Mouse (Mus musculus) left cerebral cortex, adult 18-20 months (tissue): Measurements from ENCODE around the gene Akap13. TPM values are rescaled to one million over a fixed set of nuclear protein-coding genes. Genes with fewer than 3 reads are reported as not detected.

Source experiments
- DNase-seq, 2 experiments: peaks; one replicate each; pipeline ENCODE4 v3.0.0; 2021 to 2022; ENCODE audit warnings: low spot score in 2 of 2, mixed read lengths in 1 of 2
- total RNA-seq, 2 experiments: library from RNA; stranded (reverse); gene quantifications; 2 replicates each; pipeline ENCODE4 v1.2.3; 2021

The Akap13 gene
- total RNA-seq, 2 experiments from 2014 or later = 22.2 to 23.5 TPM

DNA sequence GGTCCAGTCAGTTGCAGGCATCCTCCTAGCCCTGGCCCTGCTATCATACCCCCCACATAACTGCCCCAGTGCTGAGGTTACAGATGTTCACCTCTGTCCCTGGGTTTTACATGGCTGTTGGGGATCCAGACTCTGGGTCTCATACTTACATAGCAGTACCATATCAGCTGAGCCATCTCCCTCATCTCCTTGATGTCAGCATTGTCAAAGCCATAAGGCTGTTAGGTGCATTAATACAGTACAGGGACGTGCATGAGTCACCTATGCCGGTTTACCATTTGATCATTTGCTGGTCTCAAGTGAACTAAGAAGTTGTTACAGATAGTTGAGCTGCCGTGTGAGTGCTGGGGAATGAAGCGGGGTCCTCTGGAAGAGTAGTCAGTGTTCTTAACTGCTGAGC is 174.3 kb downstream of the Akap13 start:
- no peak for DNase-seq

DNA sequence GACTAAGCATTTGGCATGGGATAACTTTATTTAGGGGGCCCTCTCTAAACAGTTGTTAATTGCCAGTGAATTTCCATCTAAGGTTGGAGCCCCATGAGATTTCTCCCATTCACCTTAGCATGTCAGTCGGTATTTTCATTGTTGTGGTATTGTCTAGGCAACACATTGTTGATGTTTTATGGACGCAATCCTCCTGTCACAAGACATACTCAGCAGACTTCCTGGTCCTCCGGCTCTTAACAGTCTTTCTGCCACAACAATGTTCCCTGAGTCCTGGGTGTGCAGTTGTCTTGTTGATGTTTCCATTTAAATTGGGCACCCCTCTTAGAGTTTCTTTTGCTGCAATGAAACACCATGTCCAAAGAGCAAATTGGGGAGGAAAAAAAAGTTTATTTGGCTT is 177.6 kb downstream of the Akap13 start:
- no peak for DNase-seq

DNA sequence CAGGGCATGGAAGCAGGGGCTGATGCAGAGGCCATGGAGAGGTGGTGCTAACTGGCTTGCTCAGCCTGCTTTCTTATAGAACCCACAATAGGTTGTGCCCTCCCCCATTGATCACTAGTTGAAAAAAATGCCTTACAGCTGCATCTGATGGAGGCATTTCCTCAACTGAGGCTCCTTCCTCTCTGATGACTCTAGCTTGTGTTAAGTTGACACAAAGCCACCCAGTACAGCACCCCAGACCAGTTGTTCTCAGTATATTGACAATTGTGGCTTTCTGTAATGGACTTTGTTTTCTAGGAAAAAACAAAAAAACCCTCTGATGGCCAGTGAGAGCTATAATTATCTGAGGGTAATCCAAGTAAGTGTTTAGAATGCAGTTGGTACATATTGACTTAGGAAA is 178.1 kb downstream of the Akap13 start:
- no peak for DNase-seq

DNA sequence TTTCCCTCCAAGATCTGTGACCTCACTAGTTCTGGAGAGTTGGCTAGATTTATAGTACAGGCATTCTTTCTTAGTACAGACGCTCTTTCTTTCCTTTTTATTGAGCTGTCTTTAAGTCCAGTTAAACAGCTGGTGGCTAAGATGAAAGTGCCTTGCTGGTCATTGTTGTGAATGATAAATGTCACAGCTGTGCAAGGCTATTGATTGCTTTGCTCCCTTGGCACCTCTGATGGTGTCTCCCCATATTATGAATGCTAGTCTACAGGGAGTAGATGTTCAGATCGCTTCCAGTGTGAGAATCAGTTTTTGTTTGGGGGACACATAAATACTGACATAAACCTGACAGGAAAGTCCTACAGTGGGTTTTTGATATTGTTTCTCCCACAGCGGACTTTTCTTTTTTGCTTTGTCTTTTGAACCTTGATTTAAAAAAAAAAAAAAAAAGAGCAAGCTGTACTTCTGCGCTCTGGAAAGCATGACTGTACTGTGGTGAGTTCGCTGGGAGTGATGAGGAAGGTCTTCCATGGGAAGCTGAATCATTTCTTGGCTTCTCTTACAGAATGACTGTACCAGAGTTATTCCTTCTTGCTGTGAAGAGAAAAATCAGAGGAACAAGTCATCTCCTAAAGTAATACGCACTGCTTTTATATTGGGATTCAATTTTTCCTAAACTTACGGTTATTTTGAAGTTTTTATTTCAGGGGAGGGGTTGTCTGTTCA is 178.6 kb downstream of the Akap13 start:
- DNase-seq = no peak

DNA sequence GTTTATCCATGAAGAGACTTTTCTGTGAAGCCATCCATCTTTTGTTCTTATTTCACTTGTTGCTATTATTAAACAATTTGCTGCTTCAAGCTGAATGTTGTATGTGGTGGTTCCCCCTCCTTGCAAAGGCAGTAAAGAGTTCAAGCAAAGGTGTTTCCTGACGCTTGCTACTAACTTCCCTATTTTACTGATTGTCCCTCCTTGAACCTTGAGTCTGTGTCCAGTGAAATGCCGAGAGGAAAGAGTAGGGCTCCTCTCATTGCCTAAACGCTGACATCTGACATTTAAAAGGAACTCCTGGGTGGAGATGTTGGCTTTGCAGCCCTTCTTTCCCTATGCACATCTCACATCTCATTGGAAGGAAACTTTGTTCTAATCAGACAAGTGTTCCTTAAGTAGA is 183.4 kb downstream of the Akap13 start:
- no peak for DNase-seq

DNA sequence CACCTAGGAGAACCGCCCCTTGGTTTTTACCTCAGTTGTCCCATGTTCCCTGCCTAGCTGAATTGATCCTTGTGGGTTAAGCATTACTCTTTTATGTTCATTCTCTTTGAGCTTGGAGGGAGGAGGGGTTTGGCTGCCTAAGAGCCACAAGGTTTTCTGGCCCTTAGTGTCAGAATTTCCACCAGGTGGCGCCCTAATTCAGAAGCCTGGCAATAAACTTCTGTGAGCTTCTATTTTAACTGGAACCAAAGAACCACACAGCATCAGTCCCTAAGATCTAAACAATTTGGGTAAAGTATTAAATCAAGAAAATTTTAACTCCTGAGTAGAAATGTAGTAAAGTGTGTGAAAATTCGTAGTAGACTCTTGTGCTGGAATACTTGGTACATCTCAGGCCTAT is 184.2 kb downstream of the Akap13 start:
- peak; percentile 70 to 73 for DNase-seq

DNA sequence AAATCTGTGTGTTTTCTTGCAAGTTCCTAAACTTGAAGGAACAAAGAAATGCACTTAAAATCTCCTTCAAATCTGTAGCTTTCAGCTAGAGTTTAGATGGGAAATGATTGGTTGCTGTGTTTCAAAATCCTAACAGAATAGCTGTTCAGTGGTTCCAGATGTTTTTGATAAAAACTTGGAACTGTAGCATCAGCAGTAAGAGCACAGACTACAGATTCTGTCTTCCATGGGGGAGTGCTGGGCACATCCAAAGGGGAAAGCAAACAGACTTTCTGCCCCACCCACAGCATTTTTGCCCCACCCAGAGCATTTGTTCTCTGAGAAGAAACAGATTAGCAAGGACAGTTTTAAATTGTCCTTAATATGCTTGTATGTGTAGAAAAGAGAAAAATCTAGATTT is 184.7 kb downstream of the Akap13 start:
- no peak for DNase-seq

DNA sequence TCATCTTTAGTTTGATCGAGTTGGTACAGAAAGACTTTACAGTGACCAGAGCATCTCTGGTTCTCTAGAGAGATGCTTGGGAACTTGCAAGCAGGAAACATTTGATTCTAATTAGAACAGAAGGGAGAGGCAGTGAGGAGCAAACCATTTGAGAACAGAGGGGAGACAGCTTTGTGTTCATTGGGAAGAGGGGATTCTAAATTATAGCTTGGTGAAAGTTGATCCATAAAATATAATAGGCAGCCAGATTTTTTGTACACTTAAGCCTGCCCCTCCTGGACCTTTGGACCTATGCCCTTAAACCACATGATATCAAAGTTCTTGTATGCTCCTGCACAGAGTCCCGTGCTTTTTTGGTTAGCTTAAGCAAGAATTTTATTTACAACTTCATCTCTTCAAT is 185.3 kb downstream of the Akap13 start:
- DNase-seq = no peak

DNA sequence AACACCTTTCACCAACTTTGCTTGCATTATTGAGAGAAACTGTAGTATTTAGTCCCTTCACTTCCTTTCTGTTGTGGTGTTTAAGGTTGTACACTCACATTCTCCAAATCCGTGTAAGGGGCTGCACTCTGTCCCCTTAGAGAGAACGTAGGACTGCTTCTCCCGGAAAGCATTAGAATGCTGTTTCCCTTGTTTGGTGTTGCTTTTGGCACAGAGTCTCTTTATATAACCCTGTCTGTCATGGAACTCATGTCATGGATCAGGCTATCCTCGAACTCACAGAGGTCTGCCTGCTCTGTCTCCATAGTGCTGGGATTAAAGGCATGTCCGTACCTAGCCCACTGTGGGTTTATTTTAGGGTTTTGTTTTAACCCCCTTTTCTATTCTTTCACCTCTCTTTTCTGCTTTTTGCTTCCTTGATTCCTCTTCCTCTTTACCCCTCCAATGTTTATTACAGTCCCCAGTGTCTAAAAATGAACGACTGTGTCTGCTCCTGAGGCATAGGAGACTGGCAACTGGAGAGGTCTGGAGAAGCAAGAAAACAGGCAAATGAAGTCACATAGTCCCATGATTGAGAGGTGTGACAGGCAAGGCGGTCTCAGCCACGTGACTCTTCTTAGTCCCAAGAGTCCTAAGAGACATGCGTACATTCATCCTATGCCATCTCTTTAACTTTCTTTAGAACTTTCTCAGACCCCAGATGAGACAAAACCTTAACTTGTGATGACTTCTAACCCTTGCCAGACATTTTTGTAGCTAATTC is 186.3 kb downstream of the Akap13 start:
- DNase-seq = no peak

DNA sequence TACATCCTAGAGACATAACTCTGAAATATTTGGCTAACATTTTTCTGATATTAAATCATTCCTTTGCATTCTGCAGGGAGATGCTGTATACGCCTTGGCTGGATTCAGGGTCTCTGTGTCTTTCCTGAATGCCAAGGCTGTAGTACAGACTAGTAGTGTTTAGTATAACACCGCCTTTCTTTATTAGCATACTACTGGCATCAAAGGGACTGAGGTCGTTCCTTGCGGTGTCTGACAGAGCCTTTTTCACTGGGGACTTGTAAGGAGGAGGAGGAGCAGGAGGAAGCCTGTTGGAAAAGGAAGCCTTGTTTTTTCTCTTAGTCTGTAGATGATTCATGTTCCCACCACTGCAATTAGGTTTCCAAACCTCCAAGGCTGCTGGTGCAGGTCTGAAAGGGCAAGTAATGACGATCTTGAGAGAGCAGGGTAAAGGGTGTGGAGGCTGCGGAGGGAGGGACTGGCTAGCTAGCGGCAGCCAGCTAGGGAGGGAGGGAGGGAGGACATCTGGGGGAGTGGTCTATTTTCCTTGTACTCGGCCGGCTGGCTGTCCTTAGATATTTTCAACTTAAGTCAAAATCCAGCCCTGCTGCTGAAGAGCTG is 186.9 kb downstream of the Akap13 start:
- peak in 1 of 2 experiments; percentile 14 for DNase-seq

DNA sequence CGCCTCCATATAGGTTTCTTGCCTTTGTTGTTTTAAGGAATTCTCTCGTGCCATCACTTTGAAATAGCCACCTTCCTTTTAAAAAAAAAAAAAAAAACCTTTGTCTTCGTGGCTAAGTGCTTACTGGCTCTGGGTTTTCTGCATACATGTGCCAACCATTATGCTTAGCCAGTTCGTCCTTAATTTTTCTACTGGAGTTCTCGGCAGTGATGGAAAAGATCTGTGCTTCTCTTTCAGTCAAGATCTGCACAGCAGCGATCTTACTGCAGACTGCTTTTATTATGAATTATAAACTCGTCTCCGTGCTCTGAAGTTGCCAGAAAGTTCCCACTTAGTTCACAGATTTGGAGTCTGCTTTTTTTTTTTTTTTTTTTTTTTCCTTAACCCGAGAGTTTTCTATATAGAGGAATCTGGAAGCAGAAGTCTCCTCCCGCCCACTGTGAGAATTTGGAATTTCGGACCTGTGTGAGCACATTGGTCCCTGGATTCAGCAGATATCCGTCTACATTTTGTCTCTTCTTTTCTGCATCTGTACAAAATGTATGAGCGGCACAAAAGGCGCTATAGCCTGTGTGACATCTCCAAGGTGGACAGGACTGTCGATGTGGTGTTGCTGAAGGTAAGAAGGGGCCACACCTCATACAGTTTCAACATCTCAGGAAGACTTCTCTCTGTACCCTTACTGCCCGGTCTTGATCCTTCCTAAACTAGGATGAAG is 187.7 kb downstream of the Akap13 start:
- no peak for DNase-seq

DNA sequence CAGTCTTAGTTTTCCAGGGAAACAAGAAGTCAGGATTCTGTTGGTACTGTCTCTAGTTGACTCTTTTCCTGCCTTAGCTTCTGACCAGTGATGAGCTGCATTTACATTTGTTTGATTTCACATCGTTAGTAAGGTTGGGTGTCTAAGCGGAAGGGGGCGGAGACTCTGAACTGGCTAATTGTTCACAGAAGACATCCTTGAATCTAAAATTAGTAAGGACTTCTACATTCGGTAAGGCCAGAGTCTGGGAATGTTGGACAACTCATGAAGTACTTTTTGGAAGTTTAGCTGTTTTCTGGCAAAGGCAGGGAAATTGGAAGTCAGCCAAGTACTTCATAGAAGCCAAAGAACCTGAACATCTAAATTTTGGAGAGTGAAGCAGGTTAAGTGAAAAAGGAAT is 188.7 kb downstream of the Akap13 start:
- DNase-seq = no peak

DNA sequence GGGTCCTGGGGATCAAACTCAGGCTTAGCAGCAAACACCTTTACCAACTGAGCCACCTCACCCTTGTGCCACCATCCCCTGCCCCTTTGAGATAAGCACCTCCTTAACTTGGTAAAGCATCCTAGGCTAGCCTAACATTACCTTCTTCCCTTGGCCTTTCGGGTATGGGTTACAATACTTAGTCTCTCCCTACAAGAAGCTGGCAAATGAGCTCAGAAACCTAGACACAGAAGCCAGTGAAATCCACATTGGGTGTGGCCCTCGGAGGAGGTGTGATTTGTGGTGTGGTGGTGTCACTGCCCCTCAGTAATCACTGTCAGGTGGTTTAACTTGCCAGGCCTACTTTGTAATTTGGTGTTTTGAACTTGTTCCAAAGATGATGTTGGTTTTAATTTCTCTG is 189.3 kb downstream of the Akap13 start:
- DNase-seq = no peak

DNA sequence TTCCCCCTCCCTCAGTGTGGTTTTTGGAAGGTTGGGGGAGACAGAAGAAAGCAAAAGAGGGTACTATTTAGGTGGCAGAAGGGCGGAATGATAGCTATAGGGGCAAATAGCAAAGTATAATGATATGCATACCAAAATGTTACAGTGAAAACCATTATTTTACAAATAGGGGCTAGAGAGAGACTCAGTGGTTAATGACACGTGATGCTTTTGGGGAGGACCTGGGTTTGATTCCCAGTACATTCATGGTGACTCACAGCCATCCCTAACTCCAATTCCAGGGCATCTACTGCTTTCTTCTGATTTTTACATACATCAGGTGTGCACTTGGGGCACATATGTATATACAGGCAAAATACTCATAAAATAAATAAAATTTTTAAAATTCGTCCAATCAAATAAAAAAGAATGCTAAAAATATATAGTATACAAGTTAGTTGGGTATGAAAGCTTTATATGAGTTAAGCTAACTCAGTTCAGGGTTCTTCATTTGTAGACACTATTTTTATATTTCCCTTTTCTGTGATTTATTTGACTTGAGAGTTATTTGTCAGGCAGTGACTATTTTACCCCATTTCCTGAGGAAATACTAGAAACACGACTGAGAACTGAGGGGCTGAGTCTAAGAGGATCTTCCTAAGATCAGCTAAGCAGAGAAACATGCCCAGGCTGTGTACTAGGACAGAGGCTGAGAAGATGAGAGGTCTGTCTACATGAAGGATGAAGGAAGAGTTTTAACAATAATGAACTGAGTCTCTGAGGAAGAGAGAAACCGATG is 190.0 kb downstream of the Akap13 start:
- DNase-seq = no peak

DNA sequence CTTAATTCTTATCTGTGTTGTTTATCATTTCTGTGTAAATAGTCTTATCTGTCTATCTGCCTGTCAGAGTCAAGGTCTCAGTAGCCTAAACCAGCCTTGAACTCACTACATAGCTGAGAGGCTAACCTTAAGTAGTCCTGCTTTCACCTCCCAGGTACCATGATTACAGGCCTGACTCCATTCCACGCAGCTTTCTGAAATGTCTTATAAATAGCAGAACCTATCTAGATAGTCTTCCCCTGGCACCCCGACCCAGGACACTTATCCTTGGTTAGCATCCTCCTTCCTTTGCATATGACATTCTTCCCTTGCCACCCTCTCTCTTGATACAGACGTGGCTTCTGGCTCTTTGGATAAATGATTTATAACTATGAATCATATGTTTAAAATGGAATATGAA is 192.7 kb downstream of the Akap13 start:
- no peak for DNase-seq

DNA sequence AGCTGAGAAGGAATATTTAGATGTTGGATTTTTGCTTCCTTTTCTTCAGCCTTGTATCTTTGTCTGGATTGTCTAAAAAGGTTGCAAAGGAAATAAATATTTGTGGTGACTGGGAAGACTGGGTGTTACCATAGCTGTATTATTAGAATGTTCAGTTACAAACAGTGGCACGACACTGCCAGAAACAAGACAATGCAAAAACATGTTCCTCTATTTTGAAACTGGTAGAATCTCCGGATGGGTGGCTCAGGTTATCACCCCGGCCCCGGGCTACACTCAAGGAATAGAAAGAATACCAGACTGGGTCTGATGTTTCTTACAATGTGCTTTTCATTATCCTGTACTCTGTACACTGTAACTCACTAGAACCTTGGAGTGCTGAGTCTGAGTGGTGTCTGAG is 193.6 kb downstream of the Akap13 start:
- no peak for DNase-seq

DNA sequence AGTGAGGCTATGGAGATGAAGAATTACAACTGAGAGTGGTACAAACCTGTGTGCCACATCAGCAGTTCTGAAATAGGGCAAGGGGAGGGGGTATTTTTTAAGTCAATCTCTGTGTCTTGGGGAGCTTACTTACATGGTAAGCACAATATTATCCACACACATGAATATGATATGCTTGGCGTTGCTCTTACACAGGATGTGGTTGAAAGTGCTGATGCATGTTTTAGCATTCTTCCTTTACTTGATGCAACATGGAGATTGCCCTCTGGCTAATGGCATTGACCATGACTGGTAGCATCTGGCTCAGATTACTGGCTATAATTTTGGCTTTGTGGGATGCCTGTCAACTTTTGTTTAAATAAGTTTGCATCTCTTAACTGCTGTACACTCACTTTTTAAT is 194.6 kb downstream of the Akap13 start:
- no peak for DNase-seq

DNA sequence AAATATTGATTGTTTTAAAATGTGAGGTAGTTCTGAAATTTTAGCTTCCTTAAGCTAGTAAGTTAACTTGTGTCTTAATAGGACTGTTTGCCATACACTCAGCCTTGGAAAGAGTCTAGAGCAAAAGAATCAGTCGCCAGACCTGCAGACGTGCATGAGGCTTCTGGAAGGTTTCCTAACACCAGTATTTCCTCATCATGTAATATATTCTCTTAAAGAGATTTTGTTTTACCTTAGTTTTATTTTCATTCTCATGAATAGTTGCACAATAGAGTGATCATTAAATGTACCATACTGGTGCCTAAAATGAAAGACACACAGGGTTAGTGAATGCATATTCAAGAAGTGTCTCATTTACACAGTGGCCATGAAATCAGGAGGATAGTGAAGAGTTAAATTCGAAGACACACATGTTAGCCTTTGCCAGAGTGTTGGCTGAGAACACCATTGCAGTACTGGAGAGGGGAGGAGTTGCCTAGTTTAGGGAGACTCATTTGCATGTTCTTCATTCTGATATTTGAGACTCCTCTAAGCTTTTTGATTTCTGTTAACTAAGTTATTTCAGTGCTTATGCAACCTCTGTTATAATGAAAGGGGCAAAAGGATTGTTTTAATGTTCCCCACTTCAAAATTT is 198.5 kb downstream of the Akap13 start:
- no peak for DNase-seq

DNA sequence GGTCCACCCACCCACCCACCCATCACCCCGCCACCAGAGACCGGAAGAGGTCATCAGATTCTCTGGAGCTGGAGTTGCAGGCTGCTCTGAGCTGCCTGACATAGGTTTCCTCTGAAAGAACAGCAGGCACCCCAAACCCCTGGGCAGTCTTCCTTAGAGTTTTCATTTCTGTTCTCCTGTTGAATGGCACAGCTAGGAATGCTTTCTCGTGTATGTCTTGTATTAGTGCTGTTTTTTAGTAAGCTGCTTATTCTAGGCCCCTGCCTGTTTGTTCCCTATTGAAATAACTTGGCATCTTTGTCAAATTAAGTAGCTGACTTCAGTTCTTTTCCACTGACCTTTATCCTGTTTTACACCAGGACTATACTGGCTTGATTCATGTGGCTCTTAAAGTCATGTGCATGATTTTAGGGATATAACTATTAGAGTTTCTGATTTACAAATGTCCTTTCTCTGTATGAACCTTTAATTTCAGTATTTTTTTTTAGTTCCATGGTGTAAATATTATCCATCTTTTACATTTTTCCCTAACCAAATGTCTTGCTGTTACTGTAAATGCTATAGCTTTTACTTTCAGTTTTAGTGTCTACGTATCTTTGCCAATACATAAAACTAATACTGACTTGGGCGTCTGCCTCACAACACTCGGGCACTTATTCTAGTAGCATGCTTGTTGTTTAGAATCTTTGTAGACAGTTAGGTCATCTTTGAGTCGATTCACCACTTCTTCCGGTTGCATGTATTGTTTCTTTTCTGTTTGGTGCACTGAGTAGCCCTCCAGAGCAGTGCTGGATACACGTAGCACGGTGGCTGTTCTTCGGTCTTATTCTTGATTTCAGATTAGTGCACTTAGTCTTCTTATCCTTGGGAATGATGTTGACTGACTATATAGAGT is 200.1 kb downstream of the Akap13 start:
- no peak for DNase-seq
